11 mouse cellular contexts compared by ENCODE assay signal in genomic region chr16:26782331-26782730, GRCm38 (mm10).
DNase-seq lines count a peak whose midpoint lies in the region; ATAC-seq and TF ChIP-seq lines count a peak whose summit lies in the region.
"Had no signal": no experiment of that assay in that cellular context is flagged by ENCODE, and none has a peak within 500 bp of the region (broad histone marks: within the 10 kb centered on the region; RNA-seq: fewer than 3 reads in every experiment).

No protein-coding gene starts in this region.

- no peaks in the 10 kb centered on the region for H3K9me3 ChIP-seq in intestine, postnatal 0 days (ENCODE audit: control insufficient read depth)
- no peaks in the 10 kb centered on the region for H3K9me3 ChIP-seq in intestine, embryonic 15.5 days
- no peaks in the 10 kb centered on the region for H3K9me3 ChIP-seq in midbrain, embryonic 14.5 days (ENCODE audit: control insufficient read depth, low read length)
- H3K9me3 ChIP-seq in midbrain, embryonic 10.5 days (replicated peaks), result no peaks in the 10 kb centered on the region
- H3K9me3 ChIP-seq in heart, embryonic 10.5 days, result no peaks in the 10 kb centered on the region
- H3K9me3 ChIP-seq: limb, embryonic 10.5 days had no signal

- ATAC-seq in intestine, postnatal 0 days, result no peak
- no peak for ATAC-seq in intestine, embryonic 15.5 days
- ATAC-seq in midbrain, embryonic 14.5 days (ENCODE audit: low FRiP score, low TSS enrichment), result no peak

- H3K4me1 ChIP-seq in intestine, postnatal 0 days (replicated peaks; ENCODE audit: control insufficient read depth, insufficient read depth, low read length), result no peaks in the 10 kb centered on the region
- H3K4me1 ChIP-seq in intestine, embryonic 15.5 days (replicated peaks), result no peaks in the 10 kb centered on the region
- no peaks in the 10 kb centered on the region for H3K4me1 ChIP-seq in midbrain, embryonic 14.5 days (ENCODE audit: control insufficient read depth, insufficient read depth, low read length)
- H3K4me1 ChIP-seq in midbrain, embryonic 10.5 days, result no peaks in the 10 kb centered on the region
- no peaks in the 10 kb centered on the region for H3K4me1 ChIP-seq in heart, embryonic 10.5 days
- H3K4me1 ChIP-seq: limb, embryonic 10.5 days had no signal

- peak; percentile 47 for TF ChIP-seq CTCF in intestine, postnatal 0 days (IDR thresholded peaks at IDR 0.05; ENCODE audit: low read depth)

- no peak overlapping the region for H3K9ac ChIP-seq in intestine, postnatal 0 days (ENCODE audit: low read depth, low read length)
- no peak overlapping the region for H3K9ac ChIP-seq in intestine, embryonic 15.5 days
- H3K9ac ChIP-seq in midbrain, embryonic 14.5 days (replicated peaks; ENCODE audit: low read length), result no peak overlapping the region

- H3K27me3 ChIP-seq in intestine, postnatal 0 days (replicated peaks; ENCODE audit: control insufficient read depth, insufficient read depth, low read length), result no peaks in the 10 kb centered on the region
- H3K27me3 ChIP-seq in intestine, embryonic 15.5 days (replicated peaks), result no peaks in the 10 kb centered on the region
- no peaks in the 10 kb centered on the region for H3K27me3 ChIP-seq in midbrain, embryonic 14.5 days (ENCODE audit: control insufficient read depth, insufficient read depth, low read length)
- H3K27me3 ChIP-seq in midbrain, embryonic 10.5 days (ENCODE audit: low read depth, poor library complexity, severe bottlenecking), result no peaks in the 10 kb centered on the region
- H3K27me3 ChIP-seq in heart, embryonic 10.5 days (ENCODE audit: insufficient read depth, poor library complexity, severe bottlenecking), result no peaks in the 10 kb centered on the region

- no peaks in the 10 kb centered on the region for H3K36me3 ChIP-seq in intestine, postnatal 0 days (ENCODE audit: control insufficient read depth, insufficient read depth)
- H3K36me3 ChIP-seq in intestine, embryonic 15.5 days, result no peaks in the 10 kb centered on the region
- no peaks in the 10 kb centered on the region for H3K36me3 ChIP-seq in midbrain, embryonic 14.5 days (ENCODE audit: control insufficient read depth, insufficient read depth, low read length)
- H3K36me3 ChIP-seq in midbrain, embryonic 10.5 days, result no peaks in the 10 kb centered on the region
- no peaks in the 10 kb centered on the region for H3K36me3 ChIP-seq in heart, embryonic 10.5 days
- H3K36me3 ChIP-seq: limb, embryonic 10.5 days had no signal

- 61% methylated on average over 2 of the region's 2 CpGs for WGBS in intestine, postnatal 0 days
- 67% methylated on average over 2 of the region's 2 CpGs for WGBS in intestine, embryonic 15.5 days
- WGBS in midbrain, embryonic 14.5 days, result 75% methylated on average over 2 of the region's 2 CpGs
- 74% methylated on average over 2 of the region's 2 CpGs for WGBS in midbrain, embryonic 10.5 days
- WGBS in heart, embryonic 10.5 days, result 82% methylated on average over 2 of the region's 2 CpGs

- H3K4me2 ChIP-seq in intestine, postnatal 0 days (replicated peaks; ENCODE audit: low read depth), result no peak overlapping the region
- no peak overlapping the region for H3K4me2 ChIP-seq in intestine, embryonic 15.5 days (replicated peaks)
- no peak overlapping the region for H3K4me2 ChIP-seq in midbrain, embryonic 14.5 days (ENCODE audit: low read length)
- H3K4me2 ChIP-seq: midbrain, embryonic 11.5 days had no signal

- DNase-seq in midbrain, embryonic 14.5 days, result peak; percentile 76
- no peak for DNase-seq in midbrain, embryonic 10.5 days (ENCODE audit: low spot score)
- DNase-seq in c-Kit-positive CD71-negative TER-119-negative erythroid progenitor cells, embryonic 14.5 days (ENCODE audit: low read depth), result peak; percentile 1
- DNase-seq in retina, embryonic 14.5 days (ENCODE audit: low spot score), result peak; percentile 49
- DNase-seq in ovary, postnatal 36 days (ENCODE audit: low spot score), result no peak
- DNase-seq in heart, embryonic 10.5 days (ENCODE audit: low spot score), result no peak
- DNase-seq: cerebellum, postnatal 25 days had no signal

- no peak overlapping the region for H3K4me3 ChIP-seq in intestine, postnatal 0 days (ENCODE audit: low read depth, low read length)
- H3K4me3 ChIP-seq in intestine, embryonic 15.5 days (replicated peaks), result no peak overlapping the region
- H3K4me3 ChIP-seq in midbrain, embryonic 14.5 days (replicated peaks; ENCODE audit: low read depth, low read length), result no peak overlapping the region
- no peak overlapping the region for H3K4me3 ChIP-seq in midbrain, embryonic 10.5 days
- no peak overlapping the region for H3K4me3 ChIP-seq in heart, embryonic 10.5 days
- H3K4me3 ChIP-seq: limb, embryonic 10.5 days had no signal

- no peak overlapping the region for H3K27ac ChIP-seq in intestine, postnatal 0 days (ENCODE audit: low read depth, low read length)
- H3K27ac ChIP-seq in intestine, embryonic 15.5 days, result no peak overlapping the region
- H3K27ac ChIP-seq in midbrain, embryonic 14.5 days (replicated peaks; ENCODE audit: low read depth, low read length), result no peak overlapping the region
- no peak overlapping the region for H3K27ac ChIP-seq in midbrain, embryonic 10.5 days (replicated peaks)
- no peak overlapping the region for H3K27ac ChIP-seq in heart, embryonic 10.5 days
- H3K27ac ChIP-seq: limb, embryonic 10.5 days had no signal

Comparison
In these comparisons a context has a peak if more than half of its experiments do, and no peak if none do; other contexts are left out.
1. DNase-seq: peak in midbrain, embryonic 14.5 days (single experiment), c-Kit-positive CD71-negative TER-119-negative erythroid progenitor cells, embryonic 14.5 days (single experiment) and retina, embryonic 14.5 days (single experiment); none in midbrain, embryonic 10.5 days (single experiment), ovary, postnatal 36 days (single experiment) and heart, embryonic 10.5 days (single experiment).